Mouse (Mus musculus) forebrain, postnatal 0 days (tissue): ENCODE measurements around the gene Epha5. TPM values are rescaled to one million over a fixed set of nuclear protein-coding genes. Genes with fewer than 3 reads are reported as not detected.

Experiments
- ATAC-seq: fragments of 200-750 bp; cut with Nextera tagmentation; 2 replicates; pipeline ENCODE4 v1.8.0; 2017; ENCODE audit warnings: mild to moderate bottlenecking, moderate library complexity
- DNase-seq: peaks from one replicate; pipeline ENCODE4 v3.0.0-alpha.2; 2015
- H3K27ac ChIP-seq: fragments of 300-500 bp; sonication (generic); 2 replicates; pipeline ENCODE4 v1.5.1; 2014; ENCODE audit warnings: low read depth, mild to moderate bottlenecking, antibody characterized with exemption, low read length, moderate library complexity, mixed read lengths
- H3K27me3 ChIP-seq: fragments of 300-500 bp; sonication (generic); 2 replicates; pipeline ENCODE4 v1.6.1; 2014; ENCODE audit warnings: mild to moderate bottlenecking, low read length, mixed read lengths; ENCODE audit not compliant: insufficient read depth
- H3K36me3 ChIP-seq: fragments of 300-500 bp; sonication (generic); 2 replicates; pipeline ENCODE4 v1.6.1; 2014; ENCODE audit warnings: mild to moderate bottlenecking, moderate library complexity; ENCODE audit not compliant: insufficient read depth
- H3K4me1 ChIP-seq: fragments of 300-500 bp; sonication (generic); 2 replicates; pipeline ENCODE4 v1.6.1; 2014; ENCODE audit warnings: antibody characterized with exemption; ENCODE audit not compliant: insufficient read depth
- H3K4me2 ChIP-seq: fragments of 300-500 bp; sonication (generic); 2 replicates; pipeline ENCODE4 v1.6.1; 2014; ENCODE audit warnings: low read depth, mild to moderate bottlenecking, moderate library complexity
- H3K4me3 ChIP-seq: fragments of 300-500 bp; sonication (generic); 2 replicates; pipeline ENCODE4 v1.5.1; 2014; ENCODE audit warnings: low read depth, low read length, mixed read lengths
- H3K9ac ChIP-seq: fragments of 300-500 bp; sonication (generic); 2 replicates; pipeline ENCODE4 v1.6.1; 2014; ENCODE audit warnings: mild to moderate bottlenecking
- H3K9me3 ChIP-seq: fragments of 300-500 bp; sonication (generic); 2 replicates; pipeline ENCODE4 v1.6.1; 2016; ENCODE audit warnings: low read length
- CTCF ChIP-seq: sonication (generic); IDR thresholded peaks from 2 replicates; pipeline ENCODE4 v1.5.1; 2016; ENCODE audit warnings: antibody characterized with exemption, control low read depth, low read depth
- WGBS: fragments of 180-500 bp; shearing (Covaris S2); extraction: QIAGEN DNeasy Blood & Tissue Kit; methylation state at CpG from one replicate; pipeline ENCODE4 v1.1.7; 2014; 5-methylcytosine and 5-hydroxymethylcytosine counted together
- polyA plus RNA-seq: library from polyadenylated mRNA; unstranded; fragments of >200 nt; fragmentation: Nextera tagmentation; extraction: Ambion mirVana; gene quantifications from 2 replicates; pipeline ENCODE4 v1.2.1, GENCODE M21; 2015
- total RNA-seq: library from RNA; depleted of rRNA; stranded (reverse); fragments of >200 nt; gene quantifications from 2 replicates; pipeline ENCODE4 v1.2.3, GENCODE M21; 2014

Gene Epha5
- total and polyA plus RNA-seq, 2 experiments from 2014 or later = 81.9 to 103 TPM

- Histone ChIP-seq H3K4me3 (no peak overlapping the region), H3K4me1 (no peaks in the 10 kb centered on the region), H3K9ac (no peak overlapping the region), H3K9me3 (no peaks in the 10 kb centered on the region), H3K4me2 (no peak overlapping the region), H3K36me3 (no peaks in the 10 kb centered on the region), H3K27me3 (no peaks in the 10 kb centered on the region), H3K27ac (no peak overlapping the region)
- ATAC-seq (no peak), DNase-seq (no peak)
- TF ChIP-seq CTCF = no peak
- WGBS = 61% methylated on average over 2 of the region's 2 CpGs
These were observed 70.3 kb downstream of the Epha5 start for GRCm38 (mm10) chr5:84346728-84347499.

DNA sequence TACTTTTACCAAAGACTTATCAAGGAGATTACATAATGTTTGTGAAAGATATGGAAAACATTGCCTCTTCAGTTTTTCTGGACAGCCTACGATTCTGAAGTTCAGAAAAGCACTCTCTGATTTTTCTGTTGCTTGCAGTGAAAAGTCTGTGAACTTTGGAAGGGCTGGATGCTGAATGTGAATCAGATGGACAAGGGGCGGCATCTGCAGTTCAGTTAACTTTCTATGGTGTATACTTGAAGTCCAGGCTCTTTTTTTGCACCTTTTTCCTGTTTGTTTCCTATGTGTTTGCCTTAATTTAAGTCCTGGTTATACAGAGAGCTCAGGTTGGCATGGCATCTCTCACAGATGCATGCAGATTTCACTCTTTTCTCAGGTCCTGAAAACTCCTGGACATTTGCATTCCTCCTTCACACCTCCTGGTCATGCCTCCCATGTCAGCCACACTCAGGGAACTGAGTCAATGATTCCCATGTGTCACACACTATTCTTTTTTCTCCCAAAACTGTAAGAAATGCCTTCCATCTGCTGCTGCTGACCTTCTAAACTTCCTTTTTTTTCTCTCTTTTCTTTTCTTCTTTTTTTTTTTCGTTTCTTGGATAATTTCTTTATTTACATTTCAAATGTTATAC, 81.2 kb downstream of the Epha5 start:
- Histone ChIP-seq H3K4me1 (no peaks in the 10 kb centered on the region), H3K9me3 (no peaks in the 10 kb centered on the region), H3K4me3 (no peak overlapping the region), H3K27ac (no peak overlapping the region), H3K9ac (no peak overlapping the region), H3K4me2 (no peak overlapping the region), H3K36me3 (no peaks in the 10 kb centered on the region), H3K27me3 (no peaks in the 10 kb centered on the region)
- ATAC-seq (no peak), DNase-seq (no peak)
- TF ChIP-seq CTCF = no peak
- WGBS = 57% methylated on average over 3 of the region's 3 CpGs

- Histone ChIP-seq H3K27me3 (no peaks in the 10 kb centered on the region), H3K9ac (no peak overlapping the region), H3K4me1 (no peaks in the 10 kb centered on the region), H3K27ac (no peak overlapping the region), H3K9me3 (no peaks in the 10 kb centered on the region), H3K4me3 (no peak overlapping the region), H3K4me2 (no peak overlapping the region), H3K36me3 (no peaks in the 10 kb centered on the region)
- 43% methylated on average over 6 of the region's 6 CpGs for WGBS
- DNase-seq (no peak), ATAC-seq (no peak)
- TF ChIP-seq CTCF = no peak
These were observed 82.7 kb downstream of the Epha5 start for GRCm38 (mm10) chr5:84334481-84334880.

DNA sequence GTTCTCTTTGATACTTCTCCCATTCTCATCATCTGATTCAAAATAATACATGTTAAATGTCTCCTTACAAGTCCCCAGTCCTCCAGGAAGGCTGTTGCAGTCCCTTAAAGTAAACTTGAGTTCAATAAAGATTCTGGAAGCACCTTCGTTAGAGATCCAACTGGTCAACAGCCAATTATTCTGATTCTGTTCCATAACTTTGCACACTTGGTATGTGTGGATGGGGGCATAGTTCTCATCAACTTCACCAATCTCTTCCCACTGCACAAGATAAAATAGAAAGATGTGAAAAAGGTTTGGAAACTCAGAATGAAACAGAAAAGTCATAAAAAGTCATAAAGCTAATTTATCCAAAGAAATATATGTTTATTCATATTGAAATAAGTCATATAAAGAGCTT, 85.6 kb downstream of the Epha5 start:
- no peaks in the 10 kb centered on the region for H3K27me3 ChIP-seq
- H3K9ac ChIP-seq = no peak overlapping the region
- H3K4me2 ChIP-seq = no peak overlapping the region
- DNase-seq = no peak
- 58% methylated on average over 1 of the region's 1 CpGs for WGBS
- ATAC-seq = no peak
- H3K4me1 ChIP-seq = no peaks in the 10 kb centered on the region
- H3K4me3 ChIP-seq = no peak overlapping the region
- no peaks in the 10 kb centered on the region for H3K9me3 ChIP-seq
- H3K36me3 ChIP-seq = no peaks in the 10 kb centered on the region
- TF ChIP-seq CTCF = no peak
- no peak overlapping the region for H3K27ac ChIP-seq

GRCm38 (mm10) chr5:84320553-84320952, 96.6 kb downstream of the Epha5 start:
- no peak for DNase-seq

DNA sequence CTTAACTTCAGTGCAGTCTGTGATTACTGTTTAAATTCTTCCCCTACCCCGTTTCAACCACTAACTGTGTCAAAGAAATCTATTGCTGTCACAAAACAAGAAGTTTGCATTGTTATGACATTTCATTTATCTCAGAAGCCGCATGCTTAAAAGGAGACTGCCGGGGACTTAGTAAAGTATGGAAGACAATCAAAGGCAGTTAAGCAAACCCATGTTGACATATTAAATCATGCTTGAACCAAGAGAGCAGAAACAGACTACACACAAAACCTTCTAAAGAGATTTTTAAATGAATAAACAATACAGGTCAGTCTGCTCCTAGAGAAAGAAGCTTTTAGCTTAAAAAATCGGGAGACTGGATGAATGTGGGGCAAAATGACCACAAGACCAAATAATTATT, 97.0 kb downstream of the Epha5 start:
- Histone ChIP-seq H3K36me3 (no peaks in the 10 kb centered on the region), H3K27ac (no peak overlapping the region), H3K9ac (no peak overlapping the region), H3K4me3 (no peak overlapping the region), H3K4me2 (no peak overlapping the region), H3K9me3 (no peaks in the 10 kb centered on the region), H3K27me3 (no peaks in the 10 kb centered on the region), H3K4me1 (0 out of 2 replicates have a peak, but pooled peaks cover 8% of the 10 kb centered on the region)
- DNase-seq (no peak), ATAC-seq (no peak)
- TF ChIP-seq CTCF = no peak
- 13% methylated on average over 4 of the region's 4 CpGs for WGBS

More at GRCm38 (mm10) chr5:84320553-84320952, 96.6 kb downstream of the Epha5 start:
- 0 out of 2 replicates have a peak, but pooled peaks cover 8% of the 10 kb centered on the region for H3K4me1 ChIP-seq
- ATAC-seq = no peak
- no peak overlapping the region for H3K4me2 ChIP-seq
- H3K36me3 ChIP-seq = no peaks in the 10 kb centered on the region
- H3K4me3 ChIP-seq = no peak overlapping the region
- H3K27ac ChIP-seq = no peak overlapping the region
- WGBS = 31% methylated on average over 1 of the region's 1 CpGs
- no peak for TF ChIP-seq CTCF
- H3K9ac ChIP-seq = no peak overlapping the region
- H3K27me3 ChIP-seq = no peaks in the 10 kb centered on the region
- H3K9me3 ChIP-seq = no peaks in the 10 kb centered on the region

DNA sequence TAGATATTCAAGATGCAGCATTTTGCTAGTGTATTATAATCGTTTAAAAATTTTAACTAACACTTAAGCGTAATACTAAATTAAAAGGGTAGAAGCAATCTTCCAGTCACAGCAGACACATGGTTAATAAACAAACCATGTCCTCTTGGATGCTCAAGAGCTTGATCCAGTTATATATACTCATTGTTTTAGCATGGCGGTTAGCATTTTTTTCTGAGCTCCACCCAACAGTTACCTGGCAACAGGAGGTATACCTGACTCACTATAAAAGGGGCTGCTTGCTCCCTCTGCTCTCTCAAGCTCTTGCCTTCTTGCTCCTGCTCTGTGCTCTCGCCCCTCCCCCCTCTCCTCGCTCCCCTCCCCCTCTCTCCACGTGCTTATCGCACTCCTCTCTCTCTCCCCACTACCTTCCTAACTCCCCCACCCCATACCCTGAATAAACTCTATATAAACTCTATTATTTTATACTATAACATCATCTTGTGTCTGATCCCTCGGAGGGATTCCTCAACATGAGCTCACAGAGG, 98.3 kb downstream of the Epha5 start:
- H3K36me3 ChIP-seq = no peaks in the 10 kb centered on the region
- no peaks in the 10 kb centered on the region for H3K9me3 ChIP-seq
- H3K27me3 ChIP-seq = no peaks in the 10 kb centered on the region
- DNase-seq = no peak
- TF ChIP-seq CTCF = no peak
- H3K27ac ChIP-seq = no peak overlapping the region
- WGBS = 47% methylated on average over 8 of the region's 8 CpGs
- H3K4me3 ChIP-seq = no peak overlapping the region
- 0 out of 2 replicates have a peak, but pooled peaks cover 8% of the 10 kb centered on the region for H3K4me1 ChIP-seq
- peak; percentile 50 for ATAC-seq
- no peak overlapping the region for H3K4me2 ChIP-seq
- H3K9ac ChIP-seq = no peak overlapping the region
